Mouse (Mus musculus) testis, adult 2 months (tissue): Measurements from ENCODE around the gene Usp40.

Experiments
- CTCF ChIP-seq: fragments of 200-500 bp; IDR thresholded peaks from 2 replicates; pipeline ENCODE4 v1.5.1; 2012; ENCODE audit warnings: low read depth, mild to moderate bottlenecking, inconsistent platforms, low read length, moderate library complexity; ENCODE audit not compliant: control insufficient read depth, insufficient read depth, insufficient replicate concordance
- POLR2A ChIP-seq: fragments of 200-500 bp; IDR thresholded peaks from 2 replicates; pipeline ENCODE4 v1.6.1; 2012; ENCODE audit warnings: low read depth, mild to moderate bottlenecking, inconsistent platforms, low read length, moderate library complexity; ENCODE audit not compliant: control insufficient read depth

- TF ChIP-seq CTCF (no peak), POLR2A (no peak)
Measured at GRCm38 (mm10) chr1:87936075-87936474, 72.3 kb downstream of the Usp40 start.
